Mouse (Mus musculus): ENCODE data around the gene Cdh6. TPM values are rescaled to one million over a fixed set of nuclear protein-coding genes. Genes with fewer than 3 reads are reported as not detected.

Cdh6 gene
- total RNA-seq, 4 experiments from 2014 or later, result 17.0 to 21.4 (median 19.0) TPM

GRCm38 (mm10) chr15:13165094-13165885 is 8.2 kb downstream of the Cdh6 start:
- no peak for DNase-seq (ENCODE audit: low spot score in 2 of 2)

GRCm38 (mm10) chr15:13155820-13156219 is 17.7 kb downstream of the Cdh6 start:
- DNase-seq (ENCODE audit: low spot score in 2 of 2), result no peak

GRCm38 (mm10) chr15:13155418-13155817 is 18.1 kb downstream of the Cdh6 start:
- DNase-seq (ENCODE audit: low spot score in 2 of 2), result no peak

- no peak for DNase-seq (ENCODE audit: low spot score in 2 of 2)
Observed at GRCm38 (mm10) chr15:13141983-13142382, 31.5 kb downstream of the Cdh6 start.

GRCm38 (mm10) chr15:13139662-13140061 is 33.8 kb downstream of the Cdh6 start:
- no peak for DNase-seq (ENCODE audit: low spot score in 2 of 2)

GRCm38 (mm10) chr15:13137166-13137565 is 36.3 kb downstream of the Cdh6 start:
- no peak for DNase-seq (ENCODE audit: low spot score in 2 of 2)

GRCm38 (mm10) chr15:13134086-13134485 is 39.4 kb downstream of the Cdh6 start:
- no peak for DNase-seq (ENCODE audit: low spot score in 2 of 2)

GRCm38 (mm10) chr15:13133370-13133769 is 40.1 kb downstream of the Cdh6 start:
- no peak for DNase-seq (ENCODE audit: low spot score in 2 of 2)

- no peak for DNase-seq (ENCODE audit: low spot score in 2 of 2)
Observed at GRCm38 (mm10) chr15:13132493-13132892, 41.0 kb downstream of the Cdh6 start.

GRCm38 (mm10) chr15:13130246-13130645 is 43.2 kb downstream of the Cdh6 start:
- DNase-seq (ENCODE audit: low spot score in 2 of 2), result no peak

- no peak for DNase-seq (ENCODE audit: low spot score in 2 of 2)
Observed at GRCm38 (mm10) chr15:13100341-13100740, 73.1 kb downstream of the Cdh6 start.

GRCm38 (mm10) chr15:13097861-13098260 is 75.6 kb downstream of the Cdh6 start:
- DNase-seq (ENCODE audit: low spot score in 2 of 2), result no peak

- no peak for DNase-seq (ENCODE audit: low spot score in 2 of 2)
Observed at GRCm38 (mm10) chr15:13095406-13095805, 78.1 kb downstream of the Cdh6 start.

GRCm38 (mm10) chr15:13094881-13095256 is 78.6 kb downstream of the Cdh6 start:
- DNase-seq (ENCODE audit: low spot score in 2 of 2), result no peak

- DNase-seq (ENCODE audit: low spot score in 2 of 2), result no peak
Observed at GRCm38 (mm10) chr15:13093954-13094880, 79.3 kb downstream of the Cdh6 start.

GRCm38 (mm10) chr15:13092064-13092463 is 81.4 kb downstream of the Cdh6 start:
- no peak for DNase-seq (ENCODE audit: low spot score in 2 of 2)

- DNase-seq (ENCODE audit: low spot score in 2 of 2), result peak in 1 of 2 experiments; percentile 44
Observed at GRCm38 (mm10) chr15:13088504-13089058, 84.9 kb downstream of the Cdh6 start.

- DNase-seq (ENCODE audit: low spot score in 2 of 2), result no peak
Observed at GRCm38 (mm10) chr15:13084746-13085145, 88.7 kb downstream of the Cdh6 start.

GRCm38 (mm10) chr15:13076908-13077669 is 96.4 kb downstream of the Cdh6 start:
- no peak for DNase-seq (ENCODE audit: low spot score in 2 of 2)

- DNase-seq (ENCODE audit: low spot score in 2 of 2), result no peak
Observed at GRCm38 (mm10) chr15:13074047-13074446, 99.4 kb downstream of the Cdh6 start.

- DNase-seq (ENCODE audit: low spot score in 2 of 2), result no peak
Observed at GRCm38 (mm10) chr15:13068213-13068516, 105.3 kb downstream of the Cdh6 start.

All from left cerebral cortex, adult 8-10 months (tissue).